Mouse (Mus musculus) thymus, postnatal 10 days (tissue): Measurements from ENCODE around the gene Olfr99.
"Not testable (repeated sequence)": the region's sequence is repeated elsewhere in the genome, so short reads cannot be mapped to it uniquely, and the experiment has no call there.

Experiments
- DNase-seq, 2 experiments: peaks; one replicate each; pipeline ENCODE4 v3.0.0; 2021; ENCODE audit warnings: low spot score in 2 of 2

Olfr99 gene

DNA sequence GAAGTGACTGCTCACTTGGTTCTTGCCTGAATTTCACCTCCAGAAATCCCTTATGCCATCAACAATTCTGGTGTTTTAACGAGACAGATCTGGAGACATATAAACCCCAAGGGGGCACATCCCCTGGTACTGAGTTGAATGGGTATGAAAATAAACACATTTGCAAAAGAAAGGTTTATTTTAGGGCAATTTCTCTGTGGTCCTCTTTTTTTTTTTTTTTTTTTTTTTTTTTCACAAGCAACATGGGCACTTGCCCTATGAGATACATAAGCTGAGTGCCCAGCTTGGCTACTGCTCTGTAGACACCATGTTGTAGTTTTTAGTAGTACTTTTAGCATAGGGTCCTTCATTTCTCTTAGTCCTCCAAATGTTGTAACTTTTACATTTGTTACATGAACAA is at the start of gene Olfr99:
TSS of gene Olfr99 (minus strand) at position 101 of the 400 bp plus-strand sequence.
- DNase-seq: no peak

DNA sequence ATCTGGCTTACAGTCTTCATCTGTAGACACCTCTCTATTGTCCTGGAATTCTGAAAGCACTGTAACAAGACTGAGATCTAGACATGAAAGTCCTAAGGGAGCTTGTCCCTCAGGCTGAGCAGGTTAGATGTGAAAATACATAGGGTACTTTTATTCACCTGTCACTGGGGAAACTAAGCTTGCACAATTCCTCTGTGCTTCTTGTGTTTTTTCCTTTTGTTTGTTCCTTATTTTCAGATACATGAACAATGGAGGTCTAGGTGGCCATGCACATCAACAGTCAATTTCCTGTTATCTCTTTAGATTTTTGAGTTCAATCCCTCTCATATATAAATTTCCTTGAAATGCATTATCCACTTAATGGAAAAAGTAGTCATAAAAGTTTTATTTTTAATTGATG is 33.7 kb upstream of the Olfr99 start, which contains the start of gene Olfr102:
TSS of gene Olfr102 (minus strand) at position 101 of the 400 bp plus-strand sequence.
- no peak for DNase-seq

GRCm38 (mm10) chr17:37310146-37310699 is 27.0 kb upstream of the Olfr99 start:
- no peak for DNase-seq

DNA sequence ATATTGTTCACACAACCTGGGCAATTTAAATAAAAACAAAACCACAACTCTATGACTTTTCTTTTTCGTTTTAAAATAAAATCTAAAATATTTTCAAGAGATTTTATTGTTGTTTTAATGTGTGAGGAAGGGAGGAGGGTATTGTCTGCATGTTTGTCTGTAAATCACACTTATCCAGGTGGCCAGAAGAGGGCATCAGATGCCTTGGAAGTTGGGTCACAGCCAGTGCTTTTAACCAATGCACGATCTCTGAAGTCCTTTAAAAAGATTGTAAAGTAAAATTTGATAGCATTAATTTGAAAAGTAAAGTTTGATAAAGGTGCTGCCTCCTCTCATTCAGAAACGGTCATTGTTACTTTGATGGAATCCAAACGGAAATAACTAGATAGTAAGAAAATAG is 25.2 kb upstream of the Olfr99 start:
- DNase-seq: no peak

GRCm38 (mm10) chr17:37304213-37304612 is 21.0 kb upstream of the Olfr99 start, which contains the start of gene Olfr101:
Gene Olfr101 (minus strand): TSS chr17:37304313.
- DNase-seq: no peak

- no peak for DNase-seq
Observed at GRCm38 (mm10) chr17:37280331-37280730, 2.9 kb downstream of the Olfr99 start.

- DNase-seq: no peak
Observed at GRCm38 (mm10) chr17:37276573-37276972, 6.7 kb downstream of the Olfr99 start.

GRCm38 (mm10) chr17:37275626-37276248 is 7.5 kb downstream of the Olfr99 start:
- DNase-seq: no peak

- DNase-seq: peak; percentile 57 to 59
Observed at GRCm38 (mm10) chr17:37270702-37271092, 12.6 kb downstream of the Olfr99 start.

GRCm38 (mm10) chr17:37270058-37270701 is 13.1 kb downstream of the Olfr99 start, which contains the start of gene H2-M3:
Gene H2-M3 (plus strand): TSS chr17:37270220.
- peak; percentile 85 to 91 for DNase-seq

DNA sequence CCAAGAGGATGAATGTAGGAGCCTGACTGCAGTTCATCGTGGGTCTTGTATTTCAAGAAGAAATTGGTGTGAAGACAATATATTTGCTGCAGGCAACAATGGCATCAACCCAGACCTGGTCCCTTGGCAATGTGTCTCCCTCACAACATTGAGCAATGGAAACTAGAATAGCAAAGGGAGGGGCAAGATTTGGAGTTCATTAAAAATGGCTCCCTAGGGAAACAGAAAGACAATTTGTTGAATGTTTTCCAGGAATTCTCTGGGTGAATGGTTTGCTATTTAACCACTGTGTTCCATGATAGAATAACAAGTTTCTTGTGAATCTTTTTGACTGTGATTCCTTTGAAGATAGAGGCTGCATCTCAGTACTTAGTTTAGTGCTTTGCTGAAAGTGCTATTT is 19.6 kb downstream of the Olfr99 start, which contains the start of gene Olfr98:
TSS of gene Olfr98 (minus strand) at position 124 of the 400 bp plus-strand sequence.
- DNase-seq: no peak

DNA sequence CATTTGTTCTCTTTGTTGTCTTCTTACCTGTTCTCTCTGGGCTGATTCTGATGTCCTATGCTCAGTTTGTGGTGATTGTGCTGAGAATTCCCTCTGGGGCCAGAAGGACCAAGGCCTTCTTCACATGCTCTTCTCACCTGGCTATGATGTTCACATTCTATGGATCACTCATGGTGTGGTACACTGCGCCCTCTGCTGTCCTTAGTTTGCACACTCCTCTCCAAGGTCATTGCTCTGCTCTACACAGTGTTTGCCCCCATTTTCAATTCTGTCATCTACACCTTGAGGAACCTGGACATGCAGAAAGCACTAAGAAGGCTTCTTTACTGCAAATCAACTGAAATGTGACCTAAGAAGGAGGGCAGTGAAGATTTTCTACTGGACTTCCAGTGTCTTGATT is 32.7 kb downstream of the Olfr99 start:
- peak in 1 of 2 experiments; percentile 15 for DNase-seq

- no peak for DNase-seq
Observed at GRCm38 (mm10) chr17:37249460-37249859, 33.8 kb downstream of the Olfr99 start.

DNA sequence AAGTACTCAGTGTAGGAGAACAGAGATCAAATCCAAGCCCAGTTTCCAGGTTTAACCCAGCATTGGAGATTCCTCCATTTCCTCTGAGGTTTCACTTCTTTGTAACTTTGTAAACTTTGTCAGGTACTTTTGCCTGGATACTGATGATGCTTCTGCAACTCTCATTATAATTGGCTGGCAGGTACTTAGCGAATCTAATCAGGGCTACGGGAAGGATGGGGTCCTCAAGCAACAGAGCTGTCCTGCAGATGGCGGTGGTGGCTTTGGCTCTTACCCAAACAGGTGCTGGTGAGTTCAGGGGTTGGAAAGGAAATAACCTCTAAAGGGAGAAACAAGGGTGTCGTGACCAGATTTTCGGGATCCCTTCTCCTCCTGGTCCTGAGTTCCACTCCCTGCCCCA is 36.5 kb downstream of the Olfr99 start:
- DNase-seq: peak; percentile 29 to 58

DNA sequence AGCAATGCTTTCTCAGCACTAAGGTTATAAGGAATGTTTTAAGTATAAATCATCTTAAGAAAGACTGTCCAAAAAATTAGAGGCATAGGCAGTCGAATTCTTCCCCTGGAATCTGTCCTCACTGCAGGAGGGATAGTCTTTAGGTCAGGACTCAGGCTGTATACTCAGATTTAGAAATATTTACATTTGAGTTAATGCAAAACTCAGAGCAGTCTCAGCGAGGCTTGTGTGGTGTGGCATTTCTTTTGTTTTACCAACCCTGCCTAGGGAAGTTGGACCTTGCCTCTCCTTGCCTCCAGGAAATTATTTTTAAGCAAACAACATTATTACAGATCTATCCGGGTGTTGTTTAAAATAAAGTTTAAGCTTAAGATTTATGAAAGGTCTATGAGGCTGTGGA is 41.1 kb downstream of the Olfr99 start:
- DNase-seq: no peak

- DNase-seq: not testable (repeated sequence)
Observed at GRCm38 (mm10) chr17:37237230-37237629, 46.0 kb downstream of the Olfr99 start, which contains the start of gene Olfr97. Gene Olfr97 (minus strand): TSS chr17:37237330.
